Mouse (Mus musculus): ENCODE results near the gene Cd55b. TPM values are rescaled to one million over a fixed set of nuclear protein-coding genes. Genes with fewer than 3 reads are reported as not detected.
"Not testable (repeated sequence)": the region's sequence is repeated elsewhere in the genome, so short reads cannot be mapped to it uniquely, and the experiment has no call there.

Cd55b gene
- polyA plus RNA-seq (2012; rRNA removed) = not detected in 2 replicates

- DNase-seq = peak; percentile 34 to 38
- H3K4me1 ChIP-seq (ENCODE audit: control insufficient read depth, insufficient read depth, low read length) = no peaks in the 10 kb centered on the region
- no peak within 1 kb of the TSS for H3K27ac ChIP-seq (ENCODE audit: insufficient read depth, low read length)
- TF ChIP-seq CTCF (IDR thresholded peaks at IDR 0.05; ENCODE audit: borderline replicate concordance, insufficient read depth, low read depth, low read length) = no peak
- TF ChIP-seq POLR2A (IDR thresholded peaks at IDR 0.05; ENCODE audit: borderline replicate concordance, insufficient read depth, low read length) = no peak
- no peak within 1 kb of the TSS for H3K4me3 ChIP-seq (replicated peaks; ENCODE audit: insufficient read depth, low read depth, low read length)
- no peaks in the 10 kb centered on the region for H3K27me3 ChIP-seq (ENCODE audit: control insufficient read depth, insufficient read depth, low read length)
- 9% methylated on average over 18 of the region's 18 CpGs for WGBS
Observed at GRCm38 (mm10) chr1:130422664-130423111, at the start of gene Cd55b. TSS of gene Cd55b (minus strand) at chr1:130423009.

GRCm38 (mm10) chr1:130470074-130470473, 47.3 kb upstream of the Cd55b start:
- DNase-seq = no peak
- Histone ChIP-seq H3K27ac (ENCODE audit: insufficient read depth, low read length) (no peak overlapping the region), H3K4me1 (ENCODE audit: control insufficient read depth, insufficient read depth, low read length) (no peaks in the 10 kb centered on the region), H3K27me3 (ENCODE audit: control insufficient read depth, insufficient read depth, low read length) (no peaks in the 10 kb centered on the region), H3K4me3 (replicated peaks; ENCODE audit: insufficient read depth, low read depth, low read length) (no peak overlapping the region)
- WGBS = 93% methylated on average over 4 of the region's 4 CpGs
- TF ChIP-seq CTCF (IDR thresholded peaks at IDR 0.05; ENCODE audit: borderline replicate concordance, insufficient read depth, low read depth, low read length) = no peak
- no peak for TF ChIP-seq POLR2A (IDR thresholded peaks at IDR 0.05; ENCODE audit: borderline replicate concordance, insufficient read depth, low read length)

GRCm38 (mm10) chr1:130467453-130467852, 44.6 kb upstream of the Cd55b start:
- Histone ChIP-seq H3K4me3 (replicated peaks; ENCODE audit: insufficient read depth, low read depth, low read length) (no peak overlapping the region), H3K27me3 (ENCODE audit: control insufficient read depth, insufficient read depth, low read length) (no peaks in the 10 kb centered on the region; the same call in 1 of the 2 replicates), H3K4me1 (ENCODE audit: control insufficient read depth, insufficient read depth, low read length) (no peaks in the 10 kb centered on the region), H3K27ac (ENCODE audit: insufficient read depth, low read length) (no peak overlapping the region)
- 80% methylated on average over 2 of the region's 2 CpGs for whole genome bisulfite sequencing
- no peak for TF ChIP-seq POLR2A (IDR thresholded peaks at IDR 0.05; ENCODE audit: borderline replicate concordance, insufficient read depth, low read length)
- TF ChIP-seq CTCF (IDR thresholded peaks at IDR 0.05; ENCODE audit: borderline replicate concordance, insufficient read depth, low read depth, low read length) = no peak
- DNase-seq = no peak

- DNase-seq = no peak
- TF ChIP-seq CTCF (IDR thresholded peaks at IDR 0.05; ENCODE audit: borderline replicate concordance, insufficient read depth, low read depth, low read length) = no peak
- TF ChIP-seq POLR2A (IDR thresholded peaks at IDR 0.05; ENCODE audit: borderline replicate concordance, insufficient read depth, low read length) = no peak
- Histone ChIP-seq H3K27me3 (ENCODE audit: control insufficient read depth, insufficient read depth, low read length) (no peaks in the 10 kb centered on the region; the same call in 1 of the 2 replicates), H3K27ac (ENCODE audit: insufficient read depth, low read length) (no peak overlapping the region), H3K4me3 (replicated peaks; ENCODE audit: insufficient read depth, low read depth, low read length) (no peak overlapping the region), H3K4me1 (ENCODE audit: control insufficient read depth, insufficient read depth, low read length) (no peaks in the 10 kb centered on the region)
Observed at GRCm38 (mm10) chr1:130464173-130464572, 41.4 kb upstream of the Cd55b start.

GRCm38 (mm10) chr1:130462867-130463266, 40.1 kb upstream of the Cd55b start:
- Histone ChIP-seq H3K4me1 (ENCODE audit: control insufficient read depth, insufficient read depth, low read length) (no peaks in the 10 kb centered on the region), H3K4me3 (replicated peaks; ENCODE audit: insufficient read depth, low read depth, low read length) (peak overlapping the region; percentile 55), H3K27me3 (ENCODE audit: control insufficient read depth, insufficient read depth, low read length) (no peaks in the 10 kb centered on the region; the same call in 1 of the 2 replicates), H3K27ac (ENCODE audit: insufficient read depth, low read length) (no peak overlapping the region)
- 2% methylated on average over 4 of the region's 4 CpGs for WGBS
- TF ChIP-seq POLR2A (IDR thresholded peaks at IDR 0.05; ENCODE audit: borderline replicate concordance, insufficient read depth, low read length) (no peak), CTCF (IDR thresholded peaks at IDR 0.05; ENCODE audit: borderline replicate concordance, insufficient read depth, low read depth, low read length) (no peak)
- DNase-seq = no peak

- DNase-seq = peak; percentile 78 to 80
- Histone ChIP-seq H3K4me3 (replicated peaks; ENCODE audit: insufficient read depth, low read depth, low read length) (peak within 1 kb of the TSS; percentile 55), H3K4me1 (ENCODE audit: control insufficient read depth, insufficient read depth, low read length) (no peaks in the 10 kb centered on the region), H3K27ac (ENCODE audit: insufficient read depth, low read length) (no peak within 1 kb of the TSS), H3K27me3 (ENCODE audit: control insufficient read depth, insufficient read depth, low read length) (no peaks in the 10 kb centered on the region; the same call in 1 of the 2 replicates)
- TF ChIP-seq CTCF (IDR thresholded peaks at IDR 0.05; ENCODE audit: borderline replicate concordance, insufficient read depth, low read depth, low read length) (peak; percentile 49; the same call in 1 of the 2 replicates), POLR2A (IDR thresholded peaks at IDR 0.05; ENCODE audit: borderline replicate concordance, insufficient read depth, low read length) (no peak)
- WGBS = under 1% methylated on average over 45 of the region's 45 CpGs
Observed at GRCm38 (mm10) chr1:130462084-130462861, 39.5 kb upstream of the Cd55b start, which contains the start of gene Cd55. TSS of gene Cd55 (minus strand) at chr1:130462744.

- Histone ChIP-seq H3K4me3 (replicated peaks; ENCODE audit: insufficient read depth, low read depth, low read length) (no peak overlapping the region), H3K27ac (ENCODE audit: insufficient read depth, low read length) (no peak overlapping the region), H3K27me3 (ENCODE audit: control insufficient read depth, insufficient read depth, low read length) (no peaks in the 10 kb centered on the region), H3K4me1 (ENCODE audit: control insufficient read depth, insufficient read depth, low read length) (no peaks in the 10 kb centered on the region)
- TF ChIP-seq POLR2A (IDR thresholded peaks at IDR 0.05; ENCODE audit: borderline replicate concordance, insufficient read depth, low read length) (no peak), CTCF (IDR thresholded peaks at IDR 0.05; ENCODE audit: borderline replicate concordance, insufficient read depth, low read depth, low read length) (no peak)
- WGBS = 91% methylated on average over 2 of the region's 2 CpGs
- no peak for DNase-seq
Observed at GRCm38 (mm10) chr1:130455111-130455510, 32.3 kb upstream of the Cd55b start.

- not testable (repeated sequence) for H3K4me3 ChIP-seq (replicated peaks; ENCODE audit: insufficient read depth, low read depth, low read length); H3K27ac ChIP-seq (ENCODE audit: insufficient read depth, low read length); H3K4me1 ChIP-seq (ENCODE audit: control insufficient read depth, insufficient read depth, low read length); DNase-seq; H3K27me3 ChIP-seq (ENCODE audit: control insufficient read depth, insufficient read depth, low read length)
- WGBS = 90% methylated on average over 1 of the region's 1 CpGs
Observed at GRCm38 (mm10) chr1:130442930-130443329, 20.1 kb upstream of the Cd55b start.
